Mouse (Mus musculus) fat pad, adult 2 months (tissue): ENCODE results near the gene Sec61b.
A peak's percentile ranks its signal among the peaks of the same experiment; 100 is the strongest.

Experiments used
- DNase-seq: peaks from one replicate; pipeline ENCODE4 v3.0.0-alpha.2; 2011; ENCODE audit warnings: low read depth, low spot score; ENCODE audit errors: extremely low read depth

The Sec61b gene

GRCm38 (mm10) chr4:47473968-47474729 lies at the start of gene Sec61b, which contains the start of gene Alg2:
TSS of gene Sec61b (plus strand) at chr4:47474658.
TSS of gene Alg2 (minus strand) at chr4:47474333.
- DNase-seq = peak; percentile 81

- no peak for DNase-seq
Measured at GRCm38 (mm10) chr4:47425247-47425830, 49.1 kb upstream of the Sec61b start.

DNA sequence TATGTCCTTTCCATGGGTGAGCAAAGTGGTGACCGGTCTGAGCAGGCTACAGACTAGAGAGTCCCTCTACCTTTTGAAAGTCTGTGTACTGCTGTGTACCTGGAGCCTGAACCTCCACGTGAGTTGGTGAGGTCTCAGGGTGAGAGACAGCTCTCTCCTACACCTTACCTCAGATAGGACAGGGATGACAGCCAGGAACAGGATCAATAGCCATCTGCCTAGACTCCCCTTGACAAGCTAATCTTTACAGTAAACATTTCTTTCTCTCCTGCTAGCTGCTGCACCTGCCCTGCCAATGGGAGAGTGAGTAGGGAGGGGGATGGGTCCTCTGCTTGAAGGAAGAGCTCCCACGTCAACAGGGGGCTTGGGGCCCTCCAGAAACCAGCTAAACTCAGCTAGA lies 46.9 kb upstream of the Sec61b start:
- no peak for DNase-seq

- no peak for DNase-seq
Measured at GRCm38 (mm10) chr4:47430557-47430956, 43.9 kb upstream of the Sec61b start.

GRCm38 (mm10) chr4:47431081-47431480 lies 43.4 kb upstream of the Sec61b start:
- DNase-seq = no peak

GRCm38 (mm10) chr4:47432766-47433165 lies 41.7 kb upstream of the Sec61b start:
- no peak for DNase-seq

DNA sequence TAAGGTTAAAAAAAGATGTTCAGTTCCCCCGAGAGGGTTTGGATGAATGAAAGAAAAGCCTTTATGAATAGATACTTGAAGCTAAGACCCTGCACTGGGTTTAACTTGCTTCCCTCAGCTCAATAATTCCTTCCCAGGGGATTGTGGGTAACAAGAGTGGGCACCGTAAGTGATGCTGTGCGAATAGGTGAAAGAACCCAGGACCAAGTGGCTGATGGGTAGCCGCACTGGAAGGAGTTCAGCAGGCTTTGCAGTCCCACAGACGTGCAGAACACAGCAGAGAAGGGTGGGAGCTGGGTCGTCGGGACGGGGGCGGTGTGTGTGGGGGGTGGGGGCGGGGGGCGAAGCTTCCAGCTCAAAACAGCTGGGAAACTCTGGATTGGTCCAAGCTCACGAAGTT lies 39.3 kb upstream of the Sec61b start:
- DNase-seq = no peak

DNA sequence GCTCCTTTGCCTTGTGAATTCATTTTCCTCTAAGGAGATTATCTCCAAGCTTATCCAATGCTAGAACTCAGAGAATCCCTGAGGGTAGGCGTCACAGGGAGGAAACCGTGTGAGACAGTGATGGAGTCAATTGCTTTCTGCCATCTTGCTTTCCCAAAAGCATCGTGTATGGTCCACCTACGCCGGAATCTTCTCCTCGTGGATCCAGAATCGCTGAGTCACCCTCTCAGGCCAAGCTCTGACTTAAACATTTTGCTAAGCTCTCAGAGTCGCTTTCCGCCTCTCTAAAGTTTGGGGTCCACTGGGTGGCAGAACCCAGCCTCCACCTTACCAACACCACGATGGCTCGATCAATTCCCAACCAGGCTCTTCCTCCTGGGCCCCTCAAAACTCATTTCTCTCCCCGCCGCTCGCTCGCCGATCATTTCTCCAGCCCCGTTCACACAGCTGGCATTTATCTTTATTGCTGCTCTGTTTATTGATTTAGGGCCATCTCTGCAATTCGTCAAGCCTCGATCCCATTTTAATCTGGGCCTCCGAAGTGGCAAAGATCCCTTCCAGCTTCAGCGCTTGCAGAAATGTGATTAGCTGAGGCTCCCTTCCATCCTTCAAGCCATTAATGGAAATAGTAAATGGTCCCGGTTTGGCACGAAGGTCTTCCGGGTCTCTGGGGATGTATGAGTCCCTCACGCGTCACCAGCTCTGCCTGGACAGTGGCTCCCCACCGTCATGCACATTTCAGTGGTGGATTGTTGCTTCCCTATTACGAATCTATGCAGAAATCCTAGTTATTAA lies 38.7 kb upstream of the Sec61b start:
- no peak for DNase-seq

GRCm38 (mm10) chr4:47437365-47438340 lies 36.8 kb upstream of the Sec61b start:
- no peak for DNase-seq

- DNase-seq = no peak
Measured at GRCm38 (mm10) chr4:47438956-47439355, 35.5 kb upstream of the Sec61b start.

DNA sequence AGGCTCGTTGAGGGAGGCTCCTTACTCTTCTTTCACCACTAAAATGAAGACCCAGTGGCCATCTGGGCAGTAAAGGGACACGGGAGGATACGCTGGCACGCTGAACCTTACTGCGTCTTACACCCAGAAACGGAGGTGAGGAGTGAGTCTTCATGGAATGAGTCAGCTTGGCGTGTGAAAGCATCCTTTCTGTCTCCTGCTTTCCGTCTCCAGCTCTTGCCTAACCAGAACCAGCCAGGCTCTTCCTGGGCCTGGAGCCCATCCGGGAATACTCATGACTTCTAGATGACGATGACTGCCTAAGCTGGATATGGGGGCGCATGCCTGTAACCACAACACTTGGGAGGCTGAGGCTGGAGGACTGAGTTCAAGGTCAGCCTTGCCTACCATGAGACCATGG lies 33.5 kb upstream of the Sec61b start:
- no peak for DNase-seq

- DNase-seq = no peak
Measured at GRCm38 (mm10) chr4:47448526-47448925, 25.9 kb upstream of the Sec61b start.

GRCm38 (mm10) chr4:47449116-47449515 lies 25.3 kb upstream of the Sec61b start:
- DNase-seq = no peak

GRCm38 (mm10) chr4:47449586-47450522 lies 24.6 kb upstream of the Sec61b start:
- no peak for DNase-seq

GRCm38 (mm10) chr4:47467196-47467595 lies 7.3 kb upstream of the Sec61b start:
- DNase-seq = no peak

DNA sequence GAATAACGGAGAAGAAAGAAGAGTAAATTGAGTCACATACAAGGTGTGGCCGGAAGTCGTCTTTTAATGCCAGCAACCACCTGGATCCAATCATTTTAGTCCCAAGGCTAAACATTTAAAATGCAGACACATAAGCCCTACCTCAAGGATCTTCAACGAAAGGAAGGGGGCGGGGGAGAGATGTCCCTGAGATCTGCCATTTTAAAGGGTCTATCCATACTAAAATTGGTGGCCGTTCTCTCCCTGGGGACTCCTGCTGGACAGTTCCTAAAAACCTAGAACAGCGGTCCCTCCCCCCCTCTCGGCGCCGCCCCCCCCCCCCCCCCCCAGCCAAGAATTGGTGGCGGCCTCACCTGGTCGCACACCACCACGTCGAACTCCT lies 881 bp upstream of the Sec61b start:
- DNase-seq = no peak

GRCm38 (mm10) chr4:47474730-47475643 lies 529 bp downstream of the Sec61b start:
- DNase-seq = no peak

- DNase-seq = no peak
Measured at GRCm38 (mm10) chr4:47477539-47477938, 3.1 kb downstream of the Sec61b start.

DNA sequence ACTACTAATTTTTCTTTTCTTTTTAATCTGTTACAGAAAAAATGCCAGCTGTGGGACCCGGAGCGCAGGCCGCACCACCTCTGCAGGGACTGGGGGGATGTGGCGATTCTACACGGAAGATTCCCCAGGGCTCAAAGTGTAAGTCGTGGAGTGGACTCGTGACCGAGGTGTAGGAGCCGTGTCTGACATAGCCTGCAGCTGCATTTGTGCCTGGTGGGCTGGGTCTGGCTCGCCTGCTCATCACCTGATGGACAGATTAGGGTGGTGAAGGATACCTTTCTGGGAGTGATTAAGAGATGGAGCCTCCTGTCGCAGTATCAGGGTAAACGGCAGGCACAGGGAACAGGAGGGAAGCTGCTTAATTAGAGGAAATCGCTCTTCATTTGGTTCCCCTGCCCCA lies 5.6 kb downstream of the Sec61b start:
- DNase-seq = no peak
